In the genomic region with DNA sequence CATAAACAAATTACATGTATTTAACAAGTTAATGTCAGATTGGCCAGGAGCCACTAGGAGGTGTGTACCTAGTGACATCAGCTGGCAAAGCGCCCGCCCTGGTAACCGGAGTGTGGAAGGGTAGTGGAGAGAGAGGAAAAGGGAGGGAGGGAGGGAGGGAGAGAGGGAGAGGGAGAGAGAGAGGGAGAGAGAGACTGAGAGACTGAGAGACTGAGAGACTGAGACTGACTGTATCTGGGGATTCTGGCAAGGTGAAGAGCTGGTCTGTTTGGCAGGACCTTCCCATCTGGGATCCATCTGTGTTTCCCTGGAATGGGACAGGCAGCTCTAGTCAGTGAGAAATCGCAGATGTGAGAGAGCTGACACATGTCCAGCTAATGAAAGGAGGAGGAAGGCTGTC, we compare ENCODE assay signal across 8 mouse cellular contexts. TPM values are rescaled to one million over a fixed set of nuclear protein-coding genes. Genes with fewer than 3 reads are reported as not detected.
DNase-seq lines count a peak whose midpoint lies in the region; ATAC-seq lines count a peak whose summit lies in the region.

No protein-coding gene starts in this region.

- H3K27ac ChIP-seq in forebrain, embryonic 15.5 days (replicated peaks), result peak overlapping the region; percentile 85
- H3K27ac ChIP-seq in midbrain, embryonic 12.5 days (replicated peaks), result peak overlapping the region; percentile 31

- peak; percentile 96 for ATAC-seq in cerebellum, adult (ENCODE audit: insufficient number of reproducible peaks, low FRiP score, low TSS enrichment)
- ATAC-seq in forebrain, embryonic 15.5 days (replicated peaks), result peak; percentile 92
- ATAC-seq in midbrain, embryonic 12.5 days (ENCODE audit: low FRiP score, low read depth), result peak; percentile 65

- no peaks in the 10 kb centered on the region for H3K36me3 ChIP-seq in forebrain, embryonic 15.5 days
- H3K36me3 ChIP-seq in midbrain, embryonic 12.5 days, result no peaks in the 10 kb centered on the region; the same call in 1 of the 2 replicates

- 27% methylated on average over 4 of the region's 4 CpGs for WGBS in forebrain, embryonic 15.5 days
- 39% methylated on average over 4 of the region's 4 CpGs for WGBS in midbrain, embryonic 12.5 days

- no peaks in the 10 kb centered on the region for H3K9me3 ChIP-seq in forebrain, embryonic 15.5 days
- no peaks in the 10 kb centered on the region for H3K9me3 ChIP-seq in midbrain, embryonic 12.5 days

- H3K9ac ChIP-seq in forebrain, embryonic 15.5 days (replicated peaks), result no peak overlapping the region
- no peak overlapping the region for H3K9ac ChIP-seq in midbrain, embryonic 12.5 days (replicated peaks)

- no peaks in the 10 kb centered on the region for H3K27me3 ChIP-seq in forebrain, embryonic 15.5 days
- no peaks in the 10 kb centered on the region for H3K27me3 ChIP-seq in midbrain, embryonic 12.5 days

- no peak overlapping the region for H3K4me3 ChIP-seq in forebrain, embryonic 15.5 days
- H3K4me3 ChIP-seq in midbrain, embryonic 12.5 days, result no peak overlapping the region

- peaks cover 31% of the 10 kb centered on the region for H3K4me1 ChIP-seq in forebrain, embryonic 15.5 days
- H3K4me1 ChIP-seq in midbrain, embryonic 12.5 days, result peaks cover 13% of the 10 kb centered on the region

- no peak overlapping the region; the same call in 1 of the 2 replicates for H3K4me2 ChIP-seq in forebrain, embryonic 15.5 days (replicated peaks)
- 0 out of 2 replicates have a peak overlapping the region, but pooled peaks have one; percentile 9 for H3K4me2 ChIP-seq in midbrain, embryonic 12.5 days (replicated peaks)

- DNase-seq in NIH3T3 (ENCODE audit: low read depth), result peak; percentile 73
- peak; percentile 82 for DNase-seq in heart, postnatal 4 days
- peak; percentile 61 to 77 for DNase-seq in layer of hippocampus, adult 18-20 months (ENCODE audit: low spot score in 2 of 2)
- DNase-seq in urinary bladder, postnatal 4 days (ENCODE audit: low spot score in 2 of 2), result peak; percentile 23 to 62
- no peak for DNase-seq in left cerebral cortex, adult 9 months (ENCODE audit: low spot score in 2 of 2)

RNA-seq across cellular contexts. Expression of a gene that starts 23.6 kb away (rescaled TPM):
- 78.0 and 82.3 TPM in 2 replicates for polyA plus RNA-seq in forebrain, embryonic 15.5 days (2015; fragmentation: Nextera tagmentation; extraction: Ambion mirVana)
- 10 to 100 TPM; 33.9 to 34.2 TPM for total RNA-seq in heart, postnatal 4 days (2021)
- total RNA-seq in layer of hippocampus, adult 18-20 months (2021), result 10 to 100 TPM; 47.9 to 48.9 TPM
- polyA plus RNA-seq in midbrain, embryonic 12.5 days (2016; fragmentation: Nextera tagmentation; extraction: Ambion mirVana), result 91.8 and 94.9 TPM in 2 replicates

RNA-seq across cellular contexts. Expression of a gene that starts 52.0 kb away (rescaled TPM):
- polyA plus RNA-seq in forebrain, embryonic 15.5 days (2015; fragmentation: Nextera tagmentation; extraction: Ambion mirVana), result 9.2 and 11.1 TPM in 2 replicates
- 10 to 100 TPM; 77.0 to 77.8 TPM for total RNA-seq in heart, postnatal 4 days (2021)
- total RNA-seq in layer of hippocampus, adult 18-20 months (2021), result 10 to 100 TPM; 45.3 to 47.7 TPM
- 7.1 and 8.6 TPM in 2 replicates for polyA plus RNA-seq in midbrain, embryonic 12.5 days (2016; fragmentation: Nextera tagmentation; extraction: Ambion mirVana)

Comparison
In these comparisons a context has a peak if more than half of its experiments do, and no peak if none do; other contexts are left out.
1. DNase-seq: peak in NIH3T3 (single experiment), heart, postnatal 4 days (single experiment), layer of hippocampus, adult 18-20 months (2 of 2) and urinary bladder, postnatal 4 days (2 of 2); none in left cerebral cortex, adult 9 months (0 of 2).
2. Peak in every context shown above with its lines, with median percentiles within 50 percentile points of each other: ATAC-seq.